Mouse (Mus musculus): ENCODE results near the gene Dock10. TPM values are rescaled to one million over a fixed set of nuclear protein-coding genes. Genes with fewer than 3 reads are reported as not detected.

Gene Dock10
- polyA plus RNA-seq, 1 experiment from 2014 or later, result 1.8 TPM

- Histone ChIP-seq H3K27me3 (no peaks in the 10 kb centered on the region), H3K4me1 (replicated peaks) (no peaks in the 10 kb centered on the region), H3K27ac (no peak overlapping the region), H3K4me3 (replicated peaks) (no peak overlapping the region), H3K9me3 (no peaks in the 10 kb centered on the region; the same call in 1 of the 2 replicates), H3K9ac (replicated peaks) (no peak overlapping the region), H3K4me2 (replicated peaks) (no peak overlapping the region), H3K36me3 (no peaks in the 10 kb centered on the region)
- whole genome bisulfite sequencing, result 97% methylated on average over 1 of the region's 1 CpGs
- no peak for ATAC-seq
These were observed 201.9 kb downstream of the Dock10 start for GRCm38 (mm10) chr1:80556446-80556845.

DNA sequence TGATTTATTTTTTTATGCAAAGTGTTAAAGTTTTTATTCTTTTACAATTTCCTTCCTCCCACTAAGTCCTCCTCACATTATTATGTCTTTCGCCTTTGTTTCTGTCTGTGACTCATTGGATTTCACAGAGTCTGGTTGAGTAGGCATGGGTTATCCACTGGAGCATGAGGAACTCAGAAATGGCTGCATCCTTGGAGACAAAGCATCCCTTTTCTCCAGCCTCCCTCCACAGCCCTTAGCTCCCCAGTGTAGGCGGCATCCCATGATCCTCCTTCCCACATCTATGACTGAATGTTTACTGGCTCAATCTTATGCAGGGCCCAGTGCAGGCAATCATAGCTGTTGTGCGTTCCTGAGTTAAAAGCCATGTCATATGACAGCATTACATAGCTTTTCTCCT, 216.8 kb downstream of the Dock10 start:
- no peaks in the 10 kb centered on the region for H3K27me3 ChIP-seq
- H3K4me1 ChIP-seq (replicated peaks), result no peaks in the 10 kb centered on the region
- WGBS, result 79% methylated on average over 3 of the region's 3 CpGs
- H3K36me3 ChIP-seq, result no peaks in the 10 kb centered on the region
- H3K4me2 ChIP-seq (replicated peaks), result no peak overlapping the region
- no peak for ATAC-seq
- no peak overlapping the region for H3K4me3 ChIP-seq (replicated peaks)
- no peak overlapping the region for H3K27ac ChIP-seq
- H3K9me3 ChIP-seq, result no peaks in the 10 kb centered on the region
- H3K9ac ChIP-seq (replicated peaks), result no peak overlapping the region

DNA sequence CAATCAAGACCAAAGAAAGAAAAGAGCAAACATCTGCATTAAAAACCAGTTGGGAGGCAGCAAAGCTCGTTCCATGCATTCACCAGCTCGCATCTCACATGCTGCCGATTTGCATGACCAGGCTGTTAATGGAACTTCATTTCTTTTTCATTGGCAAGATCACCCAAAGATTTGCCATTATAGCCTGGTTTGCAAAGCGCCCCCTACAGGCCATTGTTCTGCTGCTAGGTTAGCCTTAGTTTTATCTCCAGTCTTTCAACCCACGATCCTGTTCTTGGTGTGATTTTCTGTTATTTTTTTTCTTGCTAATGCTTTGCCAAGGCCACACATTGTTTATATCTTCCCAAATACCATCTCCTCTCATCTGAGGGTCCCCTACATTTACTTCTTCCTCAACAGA, 236.1 kb downstream of the Dock10 start:
- Histone ChIP-seq H3K36me3 (no peaks in the 10 kb centered on the region), H3K27ac (no peak overlapping the region), H3K9ac (replicated peaks) (no peak overlapping the region), H3K27me3 (no peaks in the 10 kb centered on the region), H3K4me2 (replicated peaks) (no peak overlapping the region), H3K4me1 (replicated peaks) (peaks cover 10% of the 10 kb centered on the region; the same call in 1 of the 2 replicates), H3K4me3 (replicated peaks) (no peak overlapping the region), H3K9me3 (no peaks in the 10 kb centered on the region)
- ATAC-seq, result no peak
- 70% methylated on average over 5 of the region's 5 CpGs for WGBS

GRCm38 (mm10) chr1:80520456-80520855, 237.9 kb downstream of the Dock10 start:
- peak; percentile 20; the same call in 1 of the 2 replicates for ATAC-seq
- Histone ChIP-seq H3K27ac (no peak overlapping the region), H3K4me1 (replicated peaks) (peaks cover 10% of the 10 kb centered on the region; the same call in 1 of the 2 replicates), H3K4me2 (replicated peaks) (no peak overlapping the region), H3K4me3 (replicated peaks) (no peak overlapping the region), H3K9me3 (no peaks in the 10 kb centered on the region), H3K36me3 (no peaks in the 10 kb centered on the region), H3K27me3 (no peaks in the 10 kb centered on the region), H3K9ac (replicated peaks) (no peak overlapping the region)
- WGBS, result 29% methylated on average over 2 of the region's 2 CpGs

GRCm38 (mm10) chr1:80519893-80520292, 238.4 kb downstream of the Dock10 start:
- Histone ChIP-seq H3K27me3 (no peaks in the 10 kb centered on the region), H3K27ac (no peak overlapping the region), H3K9ac (replicated peaks) (no peak overlapping the region), H3K36me3 (no peaks in the 10 kb centered on the region), H3K4me2 (replicated peaks) (no peak overlapping the region), H3K4me1 (replicated peaks) (peaks cover 10% of the 10 kb centered on the region; the same call in 1 of the 2 replicates), H3K4me3 (replicated peaks) (no peak overlapping the region), H3K9me3 (no peaks in the 10 kb centered on the region)
- WGBS, result 16% methylated on average over 1 of the region's 1 CpGs
- no peak for ATAC-seq

GRCm38 (mm10) chr1:80515836-80516235, 242.5 kb downstream of the Dock10 start:
- WGBS, result 46% methylated on average over 6 of the region's 6 CpGs
- Histone ChIP-seq H3K27ac (no peak overlapping the region), H3K36me3 (no peaks in the 10 kb centered on the region), H3K27me3 (no peaks in the 10 kb centered on the region), H3K4me3 (replicated peaks) (no peak overlapping the region), H3K4me1 (replicated peaks) (peaks cover 10% of the 10 kb centered on the region; the same call in 1 of the 2 replicates), H3K4me2 (replicated peaks) (no peak overlapping the region), H3K9ac (replicated peaks) (no peak overlapping the region), H3K9me3 (no peaks in the 10 kb centered on the region)
- ATAC-seq, result 0 out of 2 replicates have a peak, but pooled peaks have one; percentile 15

DNA sequence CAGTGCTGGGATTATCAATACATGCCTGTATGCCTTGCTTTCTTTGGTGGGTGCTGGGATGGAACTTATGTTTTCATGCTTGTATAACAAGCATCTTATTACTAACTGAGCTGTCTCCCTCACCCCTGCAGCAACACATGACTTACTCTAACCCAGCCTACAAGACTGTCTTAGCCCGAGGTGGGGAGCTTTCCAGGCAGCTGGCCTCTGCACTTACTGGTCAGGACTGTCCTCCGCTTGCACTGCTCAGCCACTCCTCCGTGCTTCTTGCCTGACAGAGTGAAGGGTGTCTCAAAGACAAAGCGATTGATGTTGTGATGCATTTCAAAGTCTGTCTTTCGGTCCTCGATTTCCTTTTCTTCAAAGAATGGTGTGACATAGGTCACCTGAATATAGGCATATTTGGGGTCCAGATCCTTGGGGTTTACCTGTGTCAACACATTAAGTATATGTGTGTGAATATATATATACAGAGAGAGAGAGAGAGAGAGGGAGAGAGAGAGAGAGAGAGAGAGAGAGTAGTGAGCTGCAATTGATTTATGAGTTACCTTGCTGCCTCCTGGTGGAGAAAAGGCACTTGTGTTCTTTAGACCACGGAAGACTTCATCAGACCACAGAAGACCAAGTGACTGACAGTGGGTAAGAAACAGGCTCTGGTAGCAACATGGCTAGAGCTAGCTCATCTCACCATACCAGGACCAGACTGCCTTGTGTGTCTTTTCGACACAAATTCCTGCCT, 245.9 kb downstream of the Dock10 start:
- WGBS, result 63% methylated on average over 8 of the region's 8 CpGs
- Histone ChIP-seq H3K9ac (replicated peaks) (no peak overlapping the region), H3K4me1 (replicated peaks) (no peaks in the 10 kb centered on the region), H3K4me2 (replicated peaks) (no peak overlapping the region), H3K9me3 (no peaks in the 10 kb centered on the region), H3K36me3 (no peaks in the 10 kb centered on the region), H3K4me3 (replicated peaks) (no peak overlapping the region), H3K27ac (no peak overlapping the region), H3K27me3 (no peaks in the 10 kb centered on the region)
- peak; percentile 65 for ATAC-seq

- WGBS, result 87% methylated on average over 2 of the region's 2 CpGs
These were observed 253.6 kb downstream of the Dock10 start for GRCm38 (mm10) chr1:80504757-80505156.

DNA sequence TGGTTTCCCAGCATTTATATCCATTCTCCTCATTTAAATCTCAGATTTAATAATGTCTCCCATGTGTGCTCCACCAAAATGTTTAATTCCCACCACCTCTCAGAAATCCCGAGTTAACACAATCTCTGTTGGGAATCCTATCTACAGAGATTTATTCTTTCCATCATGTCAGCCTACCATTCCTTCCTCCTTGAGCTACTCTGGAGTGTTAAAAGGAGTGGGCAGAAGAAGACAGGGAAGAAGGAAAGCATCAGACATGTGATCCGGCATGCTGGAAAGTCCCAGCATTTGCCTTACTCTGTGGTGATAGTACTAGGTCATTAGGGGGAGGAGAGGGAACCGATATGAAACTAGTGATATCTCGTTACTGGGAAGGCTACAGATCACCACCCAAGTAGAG, 254.2 kb downstream of the Dock10 start:
- Histone ChIP-seq H3K9me3 (no peaks in the 10 kb centered on the region; the same call in 1 of the 2 replicates), H3K27ac (no peak overlapping the region), H3K4me2 (replicated peaks) (no peak overlapping the region), H3K27me3 (no peaks in the 10 kb centered on the region), H3K4me1 (replicated peaks) (no peaks in the 10 kb centered on the region), H3K9ac (replicated peaks) (no peak overlapping the region), H3K4me3 (replicated peaks) (no peak overlapping the region), H3K36me3 (no peaks in the 10 kb centered on the region)
- ATAC-seq, result no peak
- WGBS, result 97% methylated on average over 4 of the region's 4 CpGs

More at GRCm38 (mm10) chr1:80504757-80505156, 253.6 kb downstream of the Dock10 start:
- H3K4me3 ChIP-seq (replicated peaks), result no peak overlapping the region
- H3K36me3 ChIP-seq, result no peaks in the 10 kb centered on the region
- ATAC-seq, result no peak
- no peaks in the 10 kb centered on the region for H3K27me3 ChIP-seq
- H3K4me1 ChIP-seq (replicated peaks), result no peaks in the 10 kb centered on the region
- no peaks in the 10 kb centered on the region; the same call in 1 of the 2 replicates for H3K9me3 ChIP-seq
- no peak overlapping the region for H3K9ac ChIP-seq (replicated peaks)
- no peak overlapping the region for H3K4me2 ChIP-seq (replicated peaks)
- H3K27ac ChIP-seq, result no peak overlapping the region

GRCm38 (mm10) chr1:80502456-80503165, 255.7 kb downstream of the Dock10 start:
- H3K9me3 ChIP-seq, result no peaks in the 10 kb centered on the region; the same call in 1 of the 2 replicates
- no peak overlapping the region for H3K4me3 ChIP-seq (replicated peaks)
- no peaks in the 10 kb centered on the region for H3K4me1 ChIP-seq (replicated peaks)
- 81% methylated on average over 9 of the region's 9 CpGs for WGBS
- no peaks in the 10 kb centered on the region for H3K27me3 ChIP-seq
- no peak overlapping the region for H3K27ac ChIP-seq
- no peak for ATAC-seq
- no peak overlapping the region for H3K4me2 ChIP-seq (replicated peaks)
- H3K36me3 ChIP-seq, result no peaks in the 10 kb centered on the region
- H3K9ac ChIP-seq (replicated peaks), result no peak overlapping the region

DNA sequence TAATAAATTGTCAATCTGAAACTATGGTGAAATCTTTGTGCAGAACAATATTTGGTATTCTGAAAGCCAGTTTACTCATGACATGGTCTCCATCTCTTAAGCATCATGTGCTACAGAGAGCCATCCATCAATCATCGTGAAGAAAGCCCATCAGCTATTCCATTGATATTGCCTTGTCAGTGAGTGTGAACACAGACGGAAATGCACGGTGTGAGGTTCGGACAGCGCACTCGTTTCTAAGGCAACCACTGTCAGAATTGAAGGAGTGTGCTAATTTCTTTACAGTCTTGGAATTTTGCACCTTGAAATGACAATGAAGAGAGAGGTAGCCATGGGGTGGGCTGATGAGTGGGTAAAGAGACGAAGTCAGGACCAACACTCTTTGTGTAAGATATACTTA, 259.1 kb downstream of the Dock10 start:
- Histone ChIP-seq H3K4me3 (replicated peaks) (no peak overlapping the region), H3K27ac (no peak overlapping the region), H3K27me3 (no peaks in the 10 kb centered on the region), H3K9ac (replicated peaks) (no peak overlapping the region), H3K9me3 (no peaks in the 10 kb centered on the region), H3K4me1 (replicated peaks) (no peaks in the 10 kb centered on the region), H3K4me2 (replicated peaks) (no peak overlapping the region), H3K36me3 (no peaks in the 10 kb centered on the region)
- 49% methylated on average over 7 of the region's 7 CpGs for WGBS
- ATAC-seq, result 0 out of 2 replicates have a peak, but pooled peaks have one; percentile 17

DNA sequence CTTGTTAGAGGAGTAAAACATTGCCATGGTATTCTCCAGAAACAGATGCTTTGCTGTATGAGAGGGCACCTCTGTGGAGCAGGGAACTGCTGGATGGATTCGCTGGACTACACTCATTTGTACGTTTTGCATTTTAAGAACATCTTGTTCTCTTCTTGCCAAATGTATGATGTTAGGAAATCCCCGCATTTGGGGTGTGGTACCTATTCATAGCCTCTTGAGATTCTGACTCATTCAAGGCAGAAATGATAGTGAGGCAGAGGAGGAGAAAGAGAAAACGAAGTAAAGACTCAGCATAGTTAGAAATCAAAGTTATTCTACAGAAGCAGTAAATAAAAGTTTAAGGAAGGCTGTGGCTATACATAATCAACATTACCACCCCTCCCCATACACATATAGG, 262.0 kb downstream of the Dock10 start:
- Histone ChIP-seq H3K36me3 (no peaks in the 10 kb centered on the region), H3K4me3 (replicated peaks) (no peak overlapping the region), H3K9ac (replicated peaks) (no peak overlapping the region), H3K4me2 (replicated peaks) (no peak overlapping the region), H3K9me3 (no peaks in the 10 kb centered on the region), H3K27me3 (no peaks in the 10 kb centered on the region), H3K27ac (no peak overlapping the region), H3K4me1 (replicated peaks) (no peaks in the 10 kb centered on the region)
- no peak for ATAC-seq
- WGBS, result 89% methylated on average over 4 of the region's 4 CpGs
